Mouse (Mus musculus) stomach, postnatal 0 days (tissue): ENCODE measurements around the gene Scamp4.

ENCODE experiments used
- CTCF ChIP-seq: IDR thresholded peaks from 2 replicates; pipeline ENCODE4 v1.5.1; 2016; ENCODE audit warnings: antibody characterized with exemption, low read depth, mild to moderate bottlenecking, moderate library complexity
- EP300 ChIP-seq: optimal IDR thresholded peaks from 2 replicates; pipeline ENCODE3; 2016; ENCODE audit warnings: antibody characterized with exemption

DNA sequence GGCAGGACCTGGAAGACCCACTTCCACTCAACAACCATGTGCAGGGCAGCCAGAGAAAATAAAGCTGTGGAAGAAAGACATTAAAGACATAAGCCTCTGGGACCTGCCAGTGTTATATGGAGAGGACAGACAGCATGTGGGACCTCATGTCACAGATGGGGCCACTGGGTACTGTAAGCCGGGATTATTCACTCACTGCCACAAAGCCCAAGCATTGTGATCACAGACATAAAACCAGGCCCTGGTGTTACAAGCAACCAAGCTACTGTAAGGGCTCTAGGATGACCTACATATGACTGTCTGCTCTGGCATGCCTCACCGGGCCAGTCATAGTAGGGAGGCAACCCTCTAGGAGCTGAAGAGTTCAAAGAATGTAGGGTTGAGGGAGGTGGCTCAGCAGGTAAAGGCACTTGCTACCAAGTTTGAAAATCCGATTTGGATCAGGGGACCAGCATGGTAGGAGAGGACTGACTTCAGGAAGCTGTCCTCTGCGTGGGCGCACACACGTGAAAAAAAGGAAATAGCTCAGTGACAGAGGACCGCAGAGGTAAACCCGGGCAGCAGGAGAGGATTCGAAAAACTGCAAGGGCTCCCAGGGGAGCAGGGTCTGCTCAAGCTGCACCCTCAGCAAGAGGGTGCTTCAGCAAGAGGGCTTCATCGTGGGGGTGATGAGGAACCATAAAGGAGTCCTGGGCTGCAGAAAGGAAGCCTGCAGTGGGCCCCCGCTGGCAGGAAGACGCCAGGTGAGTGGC is 13.4 kb upstream of the Scamp4 start:
- TF ChIP-seq CTCF, result no peak
- no peak for TF ChIP-seq EP300
